Mouse (Mus musculus) forebrain, postnatal 0 days (tissue): ENCODE results near the gene Nol11. TPM values are rescaled to one million over a fixed set of nuclear protein-coding genes. Genes with fewer than 3 reads are reported as not detected.

Experiments used
- ATAC-seq: fragments of 200-750 bp; cut with Nextera tagmentation; 2 replicates; pipeline ENCODE4 v1.8.0; 2017; ENCODE audit warnings: mild to moderate bottlenecking, moderate library complexity
- DNase-seq: peaks from one replicate; pipeline ENCODE4 v3.0.0-alpha.2; 2015
- H3K27ac ChIP-seq: fragments of 300-500 bp; sonication (generic); 2 replicates; pipeline ENCODE4 v1.5.1; 2014; ENCODE audit warnings: low read depth, mild to moderate bottlenecking, antibody characterized with exemption, low read length, moderate library complexity, mixed read lengths
- H3K27me3 ChIP-seq: fragments of 300-500 bp; sonication (generic); 2 replicates; pipeline ENCODE4 v1.6.1; 2014; ENCODE audit warnings: mild to moderate bottlenecking, low read length, mixed read lengths; ENCODE audit not compliant: insufficient read depth
- H3K36me3 ChIP-seq: fragments of 300-500 bp; sonication (generic); 2 replicates; pipeline ENCODE4 v1.6.1; 2014; ENCODE audit warnings: mild to moderate bottlenecking, moderate library complexity; ENCODE audit not compliant: insufficient read depth
- H3K4me1 ChIP-seq: fragments of 300-500 bp; sonication (generic); 2 replicates; pipeline ENCODE4 v1.6.1; 2014; ENCODE audit warnings: antibody characterized with exemption; ENCODE audit not compliant: insufficient read depth
- H3K4me2 ChIP-seq: fragments of 300-500 bp; sonication (generic); 2 replicates; pipeline ENCODE4 v1.6.1; 2014; ENCODE audit warnings: low read depth, mild to moderate bottlenecking, moderate library complexity
- H3K4me3 ChIP-seq: fragments of 300-500 bp; sonication (generic); 2 replicates; pipeline ENCODE4 v1.5.1; 2014; ENCODE audit warnings: low read depth, low read length, mixed read lengths
- H3K9ac ChIP-seq: fragments of 300-500 bp; sonication (generic); 2 replicates; pipeline ENCODE4 v1.6.1; 2014; ENCODE audit warnings: mild to moderate bottlenecking
- H3K9me3 ChIP-seq: fragments of 300-500 bp; sonication (generic); 2 replicates; pipeline ENCODE4 v1.6.1; 2016; ENCODE audit warnings: low read length
- CTCF ChIP-seq: sonication (generic); IDR thresholded peaks from 2 replicates; pipeline ENCODE4 v1.5.1; 2016; ENCODE audit warnings: antibody characterized with exemption, control low read depth, low read depth
- WGBS: fragments of 180-500 bp; shearing (Covaris S2); extraction: QIAGEN DNeasy Blood & Tissue Kit; methylation state at CpG from one replicate; pipeline ENCODE4 v1.1.7; 2014; 5-methylcytosine and 5-hydroxymethylcytosine counted together
- polyA plus RNA-seq: library from polyadenylated mRNA; unstranded; fragments of >200 nt; fragmentation: Nextera tagmentation; extraction: Ambion mirVana; gene quantifications from 2 replicates; pipeline ENCODE4 v1.2.1, GENCODE M21; 2015
- total RNA-seq: library from RNA; depleted of rRNA; stranded (reverse); fragments of >200 nt; gene quantifications from 2 replicates; pipeline ENCODE4 v1.2.3, GENCODE M21; 2014

The Nol11 gene
- total and polyA plus RNA-seq, 2 experiments from 2014 or later = 35.6 to 49.0 TPM

GRCm38 (mm10) chr11:107225301-107225700 is 36.1 kb upstream of the Nol11 start:
- no peaks in the 10 kb centered on the region for H3K4me1 ChIP-seq
- no peak overlapping the region for H3K4me2 ChIP-seq
- no peaks in the 10 kb centered on the region for H3K27me3 ChIP-seq
- H3K9ac ChIP-seq = no peak overlapping the region
- no peak overlapping the region for H3K4me3 ChIP-seq
- DNase-seq (no peak), ATAC-seq (no peak)
- peaks cover 9% of the 10 kb centered on the region; the same call in 1 of the 2 replicates for H3K36me3 ChIP-seq
- H3K27ac ChIP-seq = no peak overlapping the region
- TF ChIP-seq CTCF = no peak
- 88% methylated on average over 5 of the region's 5 CpGs for WGBS
- H3K9me3 ChIP-seq = no peaks in the 10 kb centered on the region

- Histone ChIP-seq H3K36me3 (peaks cover 9% of the 10 kb centered on the region; the same call in 1 of the 2 replicates), H3K4me2 (no peak overlapping the region), H3K9me3 (no peaks in the 10 kb centered on the region), H3K27ac (no peak overlapping the region), H3K27me3 (no peaks in the 10 kb centered on the region), H3K9ac (no peak overlapping the region), H3K4me1 (no peaks in the 10 kb centered on the region), H3K4me3 (no peak overlapping the region)
- 62% methylated on average over 8 of the region's 8 CpGs for WGBS
- DNase-seq (no peak), ATAC-seq (no peak)
- TF ChIP-seq CTCF = no peak
Observed at GRCm38 (mm10) chr11:107223667-107224214, 34.6 kb upstream of the Nol11 start.

- H3K4me2 ChIP-seq = no peak overlapping the region
- 76% methylated on average over 1 of the region's 1 CpGs for WGBS
Observed at GRCm38 (mm10) chr11:107223169-107223561, 34.0 kb upstream of the Nol11 start.

GRCm38 (mm10) chr11:107222531-107223168 is 33.5 kb upstream of the Nol11 start:
- 0 out of 2 replicates have a peak overlapping the region, but pooled peaks have one; percentile 2 for H3K27ac ChIP-seq
- H3K4me2 ChIP-seq = no peak overlapping the region
- DNase-seq = peak; percentile 21

More at GRCm38 (mm10) chr11:107223169-107223561, 34.0 kb upstream of the Nol11 start:
- Histone ChIP-seq H3K9ac (no peak overlapping the region), H3K36me3 (peaks cover 9% of the 10 kb centered on the region; the same call in 1 of the 2 replicates), H3K4me1 (no peaks in the 10 kb centered on the region), H3K4me3 (no peak overlapping the region), H3K27me3 (no peaks in the 10 kb centered on the region), H3K27ac (0 out of 2 replicates have a peak overlapping the region, but pooled peaks have one; percentile 2), H3K9me3 (no peaks in the 10 kb centered on the region)
- 0 out of 2 replicates have a peak, but pooled peaks have one; percentile 3 for TF ChIP-seq CTCF
- ATAC-seq = no peak
- no peak for DNase-seq

GRCm38 (mm10) chr11:107215111-107215510 is 25.9 kb upstream of the Nol11 start:
- no peak for TF ChIP-seq CTCF
- H3K4me3 ChIP-seq = no peak overlapping the region
- ATAC-seq = no peak
- H3K27me3 ChIP-seq = no peaks in the 10 kb centered on the region
- H3K4me2 ChIP-seq = no peak overlapping the region
- no peak for DNase-seq
- H3K9me3 ChIP-seq = no peaks in the 10 kb centered on the region
- no peak overlapping the region for H3K9ac ChIP-seq
- H3K4me1 ChIP-seq = no peaks in the 10 kb centered on the region
- H3K36me3 ChIP-seq = 0 out of 2 replicates have a peak, but pooled peaks cover 3% of the 10 kb centered on the region
- 89% methylated on average over 9 of the region's 9 CpGs for whole genome bisulfite sequencing
- no peak overlapping the region for H3K27ac ChIP-seq

More at GRCm38 (mm10) chr11:107222531-107223168, 33.5 kb upstream of the Nol11 start:
- H3K4me1 ChIP-seq = no peaks in the 10 kb centered on the region
- H3K27me3 ChIP-seq = no peaks in the 10 kb centered on the region
- H3K9me3 ChIP-seq = no peaks in the 10 kb centered on the region
- peaks cover 9% of the 10 kb centered on the region; the same call in 1 of the 2 replicates for H3K36me3 ChIP-seq
- no peak for TF ChIP-seq CTCF
- peak; percentile 64; the same call in 1 of the 2 replicates for ATAC-seq
- no peak overlapping the region for H3K4me3 ChIP-seq
- H3K9ac ChIP-seq = no peak overlapping the region
- WGBS = 46% methylated on average over 12 of the region's 12 CpGs

GRCm38 (mm10) chr11:107213745-107214144 is 24.6 kb upstream of the Nol11 start:
- TF ChIP-seq CTCF = peak; percentile 65
- Histone ChIP-seq H3K9ac (no peak overlapping the region), H3K9me3 (no peaks in the 10 kb centered on the region), H3K4me2 (no peak overlapping the region), H3K27ac (no peak overlapping the region), H3K4me1 (no peaks in the 10 kb centered on the region), H3K27me3 (no peaks in the 10 kb centered on the region), H3K4me3 (no peak overlapping the region), H3K36me3 (0 out of 2 replicates have a peak, but pooled peaks cover 3% of the 10 kb centered on the region)
- peak; percentile 70 for DNase-seq
- 72% methylated on average over 5 of the region's 5 CpGs for WGBS
- no peak for ATAC-seq

- Histone ChIP-seq H3K9me3 (no peaks in the 10 kb centered on the region), H3K27ac (no peak overlapping the region), H3K4me3 (no peak overlapping the region), H3K36me3 (0 out of 2 replicates have a peak, but pooled peaks cover 3% of the 10 kb centered on the region), H3K4me2 (no peak overlapping the region), H3K27me3 (no peaks in the 10 kb centered on the region), H3K4me1 (no peaks in the 10 kb centered on the region), H3K9ac (no peak overlapping the region)
- no peak for TF ChIP-seq CTCF
- no peak for ATAC-seq
- 81% methylated on average over 13 of the region's 13 CpGs for WGBS
- DNase-seq = no peak
Observed at GRCm38 (mm10) chr11:107209818-107210217, 20.6 kb upstream of the Nol11 start.
